Mouse (Mus musculus) limb, embryonic 11.5 days (tissue): ENCODE measurements around the gene Rapgef5. TPM values are rescaled to one million over a fixed set of nuclear protein-coding genes. Genes with fewer than 3 reads are reported as not detected.
"Not testable (repeated sequence)": the region's sequence is repeated elsewhere in the genome, so short reads cannot be mapped to it uniquely, and the experiment has no call there.

ENCODE experiments used
- ATAC-seq: fragments of 200-750 bp; cut with Nextera tagmentation; 2 replicates; pipeline ENCODE4 v1.8.0; 2017; ENCODE audit warnings: low read depth; ENCODE audit not compliant: insufficient number of reproducible peaks, low FRiP score, low TSS enrichment
- DNase-seq: peaks from one replicate; pipeline ENCODE4 v3.0.0-alpha.2; 2015; ENCODE audit warnings: low spot score
- H3K27ac ChIP-seq: fragments of 300-500 bp; sonication (generic); replicated peaks from 2 replicates; pipeline ENCODE4 v1.5.1; 2014; ENCODE audit warnings: low read depth, mild to moderate bottlenecking, low read length
- H3K27me3 ChIP-seq: fragments of 300-500 bp; sonication (generic); 2 replicates; pipeline ENCODE4 v1.6.1; 2014; ENCODE audit warnings: mild to moderate bottlenecking, low read length, mixed read lengths; ENCODE audit not compliant: control insufficient read depth, insufficient read depth
- H3K36me3 ChIP-seq: fragments of 300-500 bp; sonication (generic); 2 replicates; pipeline ENCODE4 v1.6.1; 2014; ENCODE audit warnings: mild to moderate bottlenecking, low read length, moderate library complexity, mixed read lengths; ENCODE audit not compliant: control insufficient read depth, insufficient read depth
- H3K4me1 ChIP-seq: fragments of 300-500 bp; sonication (generic); 2 replicates; pipeline ENCODE4 v1.6.1; 2014; ENCODE audit warnings: low read length, mixed read lengths; ENCODE audit not compliant: control insufficient read depth, insufficient read depth
- H3K4me2 ChIP-seq: fragments of 300-500 bp; sonication (generic); 2 replicates; pipeline ENCODE4 v1.6.1; 2014; ENCODE audit warnings: low read depth, mild to moderate bottlenecking, moderate library complexity; ENCODE audit not compliant: severe bottlenecking
- H3K4me3 ChIP-seq: fragments of 300-500 bp; sonication (generic); 2 replicates; pipeline ENCODE4 v1.5.1; 2014; ENCODE audit warnings: low read depth, low read length
- H3K9ac ChIP-seq: fragments of 300-500 bp; sonication (generic); 2 replicates; pipeline ENCODE4 v1.6.1; 2014; ENCODE audit warnings: mild to moderate bottlenecking, low read length
- H3K9me3 ChIP-seq: fragments of 300-500 bp; sonication (generic); 2 replicates; pipeline ENCODE4 v1.6.1; 2016; ENCODE audit warnings: low read length; ENCODE audit not compliant: control insufficient read depth
- WGBS: fragments of 180-500 bp; shearing (Covaris S2); extraction: QIAGEN DNeasy Blood & Tissue Kit; methylation state at CpG from one replicate; pipeline ENCODE4 v1.1.7; 2014; 5-methylcytosine and 5-hydroxymethylcytosine counted together
- polyA plus RNA-seq: library from polyadenylated mRNA; unstranded; fragments of >200 nt; fragmentation: Nextera tagmentation; extraction: Ambion mirVana; gene quantifications from 2 replicates; pipeline ENCODE4 v1.2.1, GENCODE M21; 2014

The Rapgef5 gene
- polyA plus RNA-seq, 1 experiment from 2014 or later = 7.4 TPM

GRCm38 (mm10) chr12:117788513-117789011 lies 272.3 kb downstream of the Rapgef5 start:
- H3K27ac ChIP-seq = no peak overlapping the region
- peak; percentile 50 for DNase-seq

GRCm38 (mm10) chr12:117789017-117789416 lies 272.7 kb downstream of the Rapgef5 start:
- Histone ChIP-seq H3K4me2 (peak overlapping the region; percentile 57), H3K9ac (no peak overlapping the region)
- WGBS = 32% methylated on average over 7 of the region's 7 CpGs

More at GRCm38 (mm10) chr12:117788513-117789011, 272.3 kb downstream of the Rapgef5 start:
- 0 out of 2 replicates have a peak overlapping the region, but pooled peaks have one; percentile 28 for H3K9ac ChIP-seq
- peak overlapping the region; percentile 57 for H3K4me2 ChIP-seq
- no peaks in the 10 kb centered on the region for H3K9me3 ChIP-seq
- no peaks in the 10 kb centered on the region for H3K36me3 ChIP-seq
- 15% methylated on average over 24 of the region's 24 CpGs for WGBS
- H3K4me1 ChIP-seq = no peaks in the 10 kb centered on the region
- H3K4me3 ChIP-seq = 0 out of 2 replicates have a peak overlapping the region, but pooled peaks have one; percentile 2
- H3K27me3 ChIP-seq = no peaks in the 10 kb centered on the region
- 0 out of 2 replicates have a peak, but pooled peaks have one; percentile 39 for ATAC-seq

GRCm38 (mm10) chr12:117795303-117795702 lies 279.0 kb downstream of the Rapgef5 start:
- Histone ChIP-seq H3K4me3 (no peak overlapping the region), H3K36me3 (no peaks in the 10 kb centered on the region), H3K9me3 (no peaks in the 10 kb centered on the region), H3K27me3 (no peaks in the 10 kb centered on the region), H3K27ac (no peak overlapping the region), H3K9ac (no peak overlapping the region), H3K4me1 (no peaks in the 10 kb centered on the region), H3K4me2 (no peak overlapping the region)
- WGBS = 89% methylated on average over 4 of the region's 4 CpGs
- no peak for DNase-seq
- ATAC-seq = no peak

More at GRCm38 (mm10) chr12:117789017-117789416, 272.7 kb downstream of the Rapgef5 start:
- H3K27me3 ChIP-seq = no peaks in the 10 kb centered on the region
- no peak overlapping the region for H3K27ac ChIP-seq
- H3K4me1 ChIP-seq = no peaks in the 10 kb centered on the region
- H3K36me3 ChIP-seq = no peaks in the 10 kb centered on the region
- no peak overlapping the region for H3K4me3 ChIP-seq
- DNase-seq (no peak), ATAC-seq (no peak)
- H3K9me3 ChIP-seq = no peaks in the 10 kb centered on the region

- H3K9me3 ChIP-seq, H3K36me3 ChIP-seq, H3K27me3 ChIP-seq, H3K4me1 ChIP-seq, H3K9ac ChIP-seq, H3K4me3 ChIP-seq, DNase-seq, ATAC-seq, H3K4me2 ChIP-seq, H3K27ac ChIP-seq: not testable (repeated sequence)
- WGBS = no CpG with 5 or more reads among the region's 6 CpGs
These were observed 287.7 kb downstream of the Rapgef5 start, which contains the start of gene Cdca7l for GRCm38 (mm10) chr12:117803989-117804388. Gene Cdca7l (plus strand): TSS chr12:117804289.

GRCm38 (mm10) chr12:117805576-117805975 lies 289.3 kb downstream of the Rapgef5 start:
- H3K27ac ChIP-seq = no peak overlapping the region
- H3K27me3 ChIP-seq = no peaks in the 10 kb centered on the region
- H3K4me1 ChIP-seq = no peaks in the 10 kb centered on the region
- DNase-seq (no peak), ATAC-seq (no peak)
- WGBS = 75% methylated on average over 4 of the region's 4 CpGs
- H3K36me3 ChIP-seq = no peaks in the 10 kb centered on the region
- H3K4me3 ChIP-seq = no peak overlapping the region
- H3K9ac ChIP-seq = no peak overlapping the region
- H3K9me3 ChIP-seq = no peaks in the 10 kb centered on the region
- H3K4me2 ChIP-seq = no peak overlapping the region

- Histone ChIP-seq H3K4me3 (no peak overlapping the region), H3K9me3 (no peaks in the 10 kb centered on the region), H3K9ac (no peak overlapping the region), H3K4me1 (no peaks in the 10 kb centered on the region), H3K36me3 (no peaks in the 10 kb centered on the region), H3K27me3 (no peaks in the 10 kb centered on the region), H3K27ac (no peak overlapping the region), H3K4me2 (no peak overlapping the region)
- peak; percentile 42 for DNase-seq
- ATAC-seq = no peak
- WGBS = 36% methylated on average over 12 of the region's 12 CpGs
These were observed 289.8 kb downstream of the Rapgef5 start for GRCm38 (mm10) chr12:117806007-117806451.

- no peaks in the 10 kb centered on the region for H3K36me3 ChIP-seq
- H3K4me1 ChIP-seq = no peaks in the 10 kb centered on the region
- no peak for DNase-seq
- no peak overlapping the region for H3K9ac ChIP-seq
- no peak overlapping the region for H3K4me3 ChIP-seq
- H3K27me3 ChIP-seq = no peaks in the 10 kb centered on the region
- H3K27ac ChIP-seq = no peak overlapping the region
- 85% methylated on average over 4 of the region's 4 CpGs for WGBS
- H3K4me2 ChIP-seq = no peak overlapping the region
- H3K9me3 ChIP-seq = no peaks in the 10 kb centered on the region
- ATAC-seq = no peak
These were observed 290.2 kb downstream of the Rapgef5 start for GRCm38 (mm10) chr12:117806470-117806869.

GRCm38 (mm10) chr12:117807637-117808036 lies 291.4 kb downstream of the Rapgef5 start:
- H3K4me3 ChIP-seq = no peak overlapping the region
- WGBS = 32% methylated on average over 12 of the region's 12 CpGs
- no peak for DNase-seq

More at GRCm38 (mm10) chr12:117807637-117808036, 291.4 kb downstream of the Rapgef5 start:
- H3K27ac ChIP-seq = no peak overlapping the region
- no peaks in the 10 kb centered on the region for H3K36me3 ChIP-seq
- H3K9ac ChIP-seq = no peak overlapping the region
- H3K9me3 ChIP-seq = no peaks in the 10 kb centered on the region
- no peaks in the 10 kb centered on the region for H3K27me3 ChIP-seq
- ATAC-seq = 0 out of 2 replicates have a peak, but pooled peaks have one; percentile 8
- H3K4me1 ChIP-seq = no peaks in the 10 kb centered on the region
- H3K4me2 ChIP-seq = no peak overlapping the region
